Mouse (Mus musculus) forebrain, embryonic 15.5 days (tissue): ENCODE results near the gene Snx9. TPM values are rescaled to one million over a fixed set of nuclear protein-coding genes. Genes with fewer than 3 reads are reported as not detected.

Source experiments
- ATAC-seq: fragments of 200-750 bp; cut with Nextera tagmentation; replicated peaks from 2 replicates; pipeline ENCODE4 v1.8.0; 2017; ENCODE audit warnings: mild to moderate bottlenecking, moderate TSS enrichment, moderate library complexity
- H3K27ac ChIP-seq: fragments of 300-500 bp; sonication (generic); replicated peaks from 2 replicates; pipeline ENCODE4 v1.5.1; 2015; ENCODE audit warnings: mild to moderate bottlenecking, inconsistent platforms
- H3K27me3 ChIP-seq: fragments of 300-500 bp; sonication (generic); 2 replicates; pipeline ENCODE4 v1.6.1; 2015; ENCODE audit warnings: inconsistent platforms
- H3K36me3 ChIP-seq: fragments of 300-500 bp; sonication (generic); 2 replicates; pipeline ENCODE4 v1.6.1; 2015; ENCODE audit warnings: mild to moderate bottlenecking, inconsistent platforms
- H3K4me1 ChIP-seq: fragments of 300-500 bp; sonication (generic); 2 replicates; pipeline ENCODE4 v1.6.1; 2015; ENCODE audit warnings: inconsistent platforms
- H3K4me2 ChIP-seq: fragments of 300-500 bp; sonication (generic); replicated peaks from 2 replicates; pipeline ENCODE4 v1.6.1; 2015; ENCODE audit warnings: mild to moderate bottlenecking, inconsistent platforms
- H3K4me3 ChIP-seq: fragments of 300-500 bp; sonication (generic); 2 replicates; pipeline ENCODE4 v1.5.1; 2015; ENCODE audit warnings: mild to moderate bottlenecking, inconsistent platforms
- H3K9ac ChIP-seq: fragments of 300-500 bp; sonication (generic); replicated peaks from 2 replicates; pipeline ENCODE4 v1.6.1; 2015; ENCODE audit warnings: mild to moderate bottlenecking, inconsistent platforms
- H3K9me3 ChIP-seq: fragments of 300-500 bp; sonication (generic); 2 replicates; pipeline ENCODE4 v1.6.1; 2016; ENCODE audit warnings: inconsistent platforms
- WGBS: fragments of 180-500 bp; shearing (Covaris S2); methylation state at CpG from one replicate; pipeline ENCODE4 v1.1.7; 2015; ENCODE audit warnings: mixed read lengths; 5-methylcytosine and 5-hydroxymethylcytosine counted together
- polyA plus RNA-seq: library from polyadenylated mRNA; unstranded; fragments of >200 nt; fragmentation: Nextera tagmentation; extraction: Ambion mirVana; gene quantifications from 2 replicates; pipeline ENCODE4 v1.2.1, GENCODE M21; 2015

The Snx9 gene
- polyA plus RNA-seq, 1 experiment from 2014 or later, result 5.9 TPM

- WGBS, result 72% methylated on average over 4 of the region's 4 CpGs
- Histone ChIP-seq H3K27ac (no peak overlapping the region), H3K27me3 (no peaks in the 10 kb centered on the region), H3K4me3 (no peak overlapping the region), H3K4me2 (no peak overlapping the region), H3K9ac (no peak overlapping the region), H3K9me3 (no peaks in the 10 kb centered on the region), H3K4me1 (no peaks in the 10 kb centered on the region), H3K36me3 (no peaks in the 10 kb centered on the region)
- ATAC-seq, result no peak
These were observed 54.9 kb downstream of the Snx9 start for GRCm38 (mm10) chr17:5896066-5896465.

- WGBS, result 83% methylated on average over 7 of the region's 7 CpGs
- no peaks in the 10 kb centered on the region for H3K9me3 ChIP-seq
- H3K9ac ChIP-seq, result no peak overlapping the region
- no peaks in the 10 kb centered on the region for H3K36me3 ChIP-seq
- ATAC-seq, result no peak
- H3K4me2 ChIP-seq, result no peak overlapping the region
- no peaks in the 10 kb centered on the region for H3K27me3 ChIP-seq
- H3K4me1 ChIP-seq, result no peaks in the 10 kb centered on the region
- no peak overlapping the region for H3K27ac ChIP-seq
- H3K4me3 ChIP-seq, result no peak overlapping the region
These were observed 55.5 kb downstream of the Snx9 start for GRCm38 (mm10) chr17:5896607-5897006.

- no peak overlapping the region for H3K9ac ChIP-seq
- no peak overlapping the region for H3K27ac ChIP-seq
- H3K4me1 ChIP-seq, result no peaks in the 10 kb centered on the region
- H3K4me2 ChIP-seq, result no peak overlapping the region
- H3K4me3 ChIP-seq, result no peak overlapping the region
- H3K9me3 ChIP-seq, result no peaks in the 10 kb centered on the region
- 92% methylated on average over 17 of the region's 17 CpGs for WGBS
- no peaks in the 10 kb centered on the region for H3K36me3 ChIP-seq
- ATAC-seq, result no peak
- H3K27me3 ChIP-seq, result no peaks in the 10 kb centered on the region
These were observed 56.4 kb downstream of the Snx9 start for GRCm38 (mm10) chr17:5897326-5898200.

GRCm38 (mm10) chr17:5899251-5899650 lies 58.1 kb downstream of the Snx9 start:
- 92% methylated on average over 6 of the region's 6 CpGs for WGBS
- no peak overlapping the region for H3K4me3 ChIP-seq
- no peak overlapping the region for H3K4me2 ChIP-seq
- no peak for ATAC-seq
- H3K4me1 ChIP-seq, result no peaks in the 10 kb centered on the region
- no peaks in the 10 kb centered on the region for H3K36me3 ChIP-seq
- no peak overlapping the region for H3K9ac ChIP-seq
- H3K27me3 ChIP-seq, result no peaks in the 10 kb centered on the region
- H3K27ac ChIP-seq, result no peak overlapping the region
- H3K9me3 ChIP-seq, result no peaks in the 10 kb centered on the region

- no peak overlapping the region for H3K27ac ChIP-seq
- H3K27me3 ChIP-seq, result no peaks in the 10 kb centered on the region
- H3K9ac ChIP-seq, result no peak overlapping the region
- no peak overlapping the region for H3K4me2 ChIP-seq
- no peak overlapping the region for H3K4me3 ChIP-seq
- H3K9me3 ChIP-seq, result no peaks in the 10 kb centered on the region
- H3K4me1 ChIP-seq, result no peaks in the 10 kb centered on the region
- 70% methylated on average over 5 of the region's 5 CpGs for WGBS
- no peak for ATAC-seq
- H3K36me3 ChIP-seq, result no peaks in the 10 kb centered on the region
These were observed 60.3 kb downstream of the Snx9 start for GRCm38 (mm10) chr17:5901381-5901780.

GRCm38 (mm10) chr17:5903630-5904301 lies 62.6 kb downstream of the Snx9 start:
- Histone ChIP-seq H3K4me2 (no peak overlapping the region), H3K4me3 (no peak overlapping the region), H3K9me3 (no peaks in the 10 kb centered on the region), H3K27ac (no peak overlapping the region), H3K9ac (no peak overlapping the region), H3K4me1 (no peaks in the 10 kb centered on the region), H3K36me3 (no peaks in the 10 kb centered on the region), H3K27me3 (no peaks in the 10 kb centered on the region)
- WGBS, result 83% methylated on average over 6 of the region's 6 CpGs
- ATAC-seq, result no peak

- no peak overlapping the region for H3K27ac ChIP-seq
- no peaks in the 10 kb centered on the region for H3K4me1 ChIP-seq
- ATAC-seq, result no peak
- H3K9ac ChIP-seq, result no peak overlapping the region
- no peak overlapping the region for H3K4me2 ChIP-seq
- WGBS, result 96% methylated on average over 4 of the region's 4 CpGs
- H3K9me3 ChIP-seq, result no peaks in the 10 kb centered on the region
- H3K36me3 ChIP-seq, result no peaks in the 10 kb centered on the region
- no peak overlapping the region for H3K4me3 ChIP-seq
- H3K27me3 ChIP-seq, result no peaks in the 10 kb centered on the region
These were observed 68.6 kb downstream of the Snx9 start for GRCm38 (mm10) chr17:5909681-5910080.

- WGBS, result 80% methylated on average over 12 of the region's 12 CpGs
- no peaks in the 10 kb centered on the region for H3K4me1 ChIP-seq
- no peak overlapping the region for H3K9ac ChIP-seq
- no peak overlapping the region for H3K4me3 ChIP-seq
- no peaks in the 10 kb centered on the region for H3K36me3 ChIP-seq
- H3K4me2 ChIP-seq, result no peak overlapping the region
- no peaks in the 10 kb centered on the region for H3K27me3 ChIP-seq
- H3K27ac ChIP-seq, result no peak overlapping the region
- ATAC-seq, result no peak
- no peaks in the 10 kb centered on the region for H3K9me3 ChIP-seq
These were observed 70.5 kb downstream of the Snx9 start for GRCm38 (mm10) chr17:5911591-5911990.

- Histone ChIP-seq H3K9me3 (no peaks in the 10 kb centered on the region), H3K27me3 (no peaks in the 10 kb centered on the region), H3K4me3 (no peak overlapping the region), H3K4me2 (no peak overlapping the region), H3K36me3 (no peaks in the 10 kb centered on the region), H3K4me1 (no peaks in the 10 kb centered on the region), H3K27ac (no peak overlapping the region), H3K9ac (no peak overlapping the region)
- 97% methylated on average over 4 of the region's 4 CpGs for WGBS
- ATAC-seq, result no peak
These were observed 71.7 kb downstream of the Snx9 start for GRCm38 (mm10) chr17:5912797-5913196.

- no peak overlapping the region for H3K4me3 ChIP-seq
- WGBS, result 90% methylated on average over 5 of the region's 5 CpGs
- no peak for ATAC-seq
These were observed 73.1 kb downstream of the Snx9 start for GRCm38 (mm10) chr17:5914217-5914616.

GRCm38 (mm10) chr17:5921954-5922353 lies 80.8 kb downstream of the Snx9 start:
- no peaks in the 10 kb centered on the region for H3K36me3 ChIP-seq
- no peak overlapping the region for H3K9ac ChIP-seq
- no peak overlapping the region for H3K4me3 ChIP-seq
- no peak for ATAC-seq
- no peak overlapping the region for H3K27ac ChIP-seq
- no peak overlapping the region for H3K4me2 ChIP-seq
- 95% methylated on average over 8 of the region's 8 CpGs for WGBS
- H3K9me3 ChIP-seq, result no peaks in the 10 kb centered on the region
- 0 out of 2 replicates have a peak, but pooled peaks cover 5% of the 10 kb centered on the region for H3K4me1 ChIP-seq
- H3K27me3 ChIP-seq, result no peaks in the 10 kb centered on the region

More at GRCm38 (mm10) chr17:5914217-5914616, 73.1 kb downstream of the Snx9 start:
- Histone ChIP-seq H3K27me3 (no peaks in the 10 kb centered on the region), H3K9me3 (no peaks in the 10 kb centered on the region), H3K9ac (no peak overlapping the region), H3K4me2 (no peak overlapping the region), H3K4me1 (no peaks in the 10 kb centered on the region), H3K27ac (no peak overlapping the region), H3K36me3 (no peaks in the 10 kb centered on the region)

GRCm38 (mm10) chr17:5923281-5923680 lies 82.2 kb downstream of the Snx9 start:
- ATAC-seq, result no peak

More at GRCm38 (mm10) chr17:5923281-5923680, 82.2 kb downstream of the Snx9 start:
- 0 out of 2 replicates have a peak, but pooled peaks cover 5% of the 10 kb centered on the region for H3K4me1 ChIP-seq
- no peak overlapping the region for H3K4me2 ChIP-seq
- no peak overlapping the region for H3K9ac ChIP-seq
- WGBS, result 68% methylated on average over 9 of the region's 9 CpGs
- H3K36me3 ChIP-seq, result no peaks in the 10 kb centered on the region
- no peak overlapping the region for H3K4me3 ChIP-seq
- H3K27me3 ChIP-seq, result no peaks in the 10 kb centered on the region
- H3K9me3 ChIP-seq, result no peaks in the 10 kb centered on the region
- H3K27ac ChIP-seq, result no peak overlapping the region
